Mouse (Mus musculus): ENCODE data around the gene Kcnj15. TPM values are rescaled to one million over a fixed set of nuclear protein-coding genes. Genes with fewer than 3 reads are reported as not detected.

Kcnj15 gene
- polyA plus RNA-seq, 1 experiment from 2014 or later, result 10.5 TPM

- H3K9ac ChIP-seq (ENCODE audit: low read length), result no peak overlapping the region
- H3K4me2 ChIP-seq (replicated peaks; ENCODE audit: low read depth), result no peak overlapping the region
- 71% methylated on average over 2 of the region's 2 CpGs for WGBS
- DNase-seq (ENCODE audit: low spot score) (no peak), ATAC-seq (ENCODE audit: low FRiP score, low TSS enrichment) (no peak)
- H3K27me3 ChIP-seq (ENCODE audit: control insufficient read depth, insufficient read depth, low read length), result no peaks in the 10 kb centered on the region
- H3K4me1 ChIP-seq (replicated peaks; ENCODE audit: control insufficient read depth, insufficient read depth), result no peaks in the 10 kb centered on the region
- TF ChIP-seq EP300 (optimal IDR thresholded peaks at IDR 0.05) (no peak), CTCF (IDR thresholded peaks at IDR 0.05; ENCODE audit: low read depth) (no peak)
- no peaks in the 10 kb centered on the region for H3K36me3 ChIP-seq (ENCODE audit: control insufficient read depth, insufficient read depth, low read length)
- no peak overlapping the region for H3K27ac ChIP-seq (replicated peaks)
- no peak overlapping the region for H3K4me3 ChIP-seq (ENCODE audit: low read depth, low read length)
- no peaks in the 10 kb centered on the region for H3K9me3 ChIP-seq (ENCODE audit: control insufficient read depth, low read length)
Observed at GRCm38 (mm10) chr16:95256648-95257047, 710 bp upstream of the Kcnj15 start.

- no peak for DNase-seq (ENCODE audit: low spot score)
- Histone ChIP-seq H3K27me3 (ENCODE audit: control insufficient read depth, insufficient read depth, low read length) (no peaks in the 10 kb centered on the region), H3K9ac (ENCODE audit: low read length) (peak overlapping the region; percentile 43), H3K36me3 (ENCODE audit: control insufficient read depth, insufficient read depth, low read length) (no peaks in the 10 kb centered on the region), H3K4me2 (replicated peaks; ENCODE audit: low read depth) (peak overlapping the region; percentile 45), H3K4me1 (replicated peaks; ENCODE audit: control insufficient read depth, insufficient read depth) (no peaks in the 10 kb centered on the region), H3K9me3 (ENCODE audit: control insufficient read depth, low read length) (no peaks in the 10 kb centered on the region), H3K27ac (replicated peaks) (peak overlapping the region; percentile 70), H3K4me3 (ENCODE audit: low read depth, low read length) (peak overlapping the region; percentile 31)
- 15% methylated on average over 4 of the region's 4 CpGs for WGBS
- no peak; the same call in 1 of the 2 replicates for ATAC-seq (ENCODE audit: low FRiP score, low TSS enrichment)
- TF ChIP-seq EP300 (optimal IDR thresholded peaks at IDR 0.05) (no peak), CTCF (IDR thresholded peaks at IDR 0.05; ENCODE audit: low read depth) (no peak)
Observed at GRCm38 (mm10) chr16:95258100-95258499, 742 bp downstream of the Kcnj15 start.

- DNase-seq (ENCODE audit: low spot score) (peak; percentile 56), ATAC-seq (ENCODE audit: low FRiP score, low TSS enrichment) (peak; percentile 63)
- Histone ChIP-seq H3K9me3 (ENCODE audit: control insufficient read depth, low read length) (no peaks in the 10 kb centered on the region), H3K4me2 (replicated peaks; ENCODE audit: low read depth) (peak overlapping the region; percentile 45), H3K4me3 (ENCODE audit: low read depth, low read length) (peak overlapping the region; percentile 31), H3K27me3 (ENCODE audit: control insufficient read depth, insufficient read depth, low read length) (no peaks in the 10 kb centered on the region), H3K4me1 (replicated peaks; ENCODE audit: control insufficient read depth, insufficient read depth) (no peaks in the 10 kb centered on the region), H3K27ac (replicated peaks) (peak overlapping the region; percentile 70; the same call in 1 of the 2 replicates), H3K9ac (ENCODE audit: low read length) (peak overlapping the region; percentile 53; the same call in 1 of the 2 replicates), H3K36me3 (ENCODE audit: control insufficient read depth, insufficient read depth, low read length) (no peaks in the 10 kb centered on the region)
- 51% methylated on average over 4 of the region's 4 CpGs for WGBS
- TF ChIP-seq CTCF (IDR thresholded peaks at IDR 0.05; ENCODE audit: low read depth), result no peak
- TF ChIP-seq EP300 (optimal IDR thresholded peaks at IDR 0.05), result no peak
Observed at GRCm38 (mm10) chr16:95259505-95259904, 2.1 kb downstream of the Kcnj15 start.

GRCm38 (mm10) chr16:95260693-95261092, 3.3 kb downstream of the Kcnj15 start:
- peak; percentile 53; the same call in 1 of the 2 replicates for ATAC-seq (ENCODE audit: low FRiP score, low TSS enrichment)

GRCm38 (mm10) chr16:95261807-95262206, 4.4 kb downstream of the Kcnj15 start:
- no peak overlapping the region for H3K27ac ChIP-seq (replicated peaks)
- ATAC-seq (ENCODE audit: low FRiP score, low TSS enrichment), result no peak
- no peaks in the 10 kb centered on the region for H3K27me3 ChIP-seq (ENCODE audit: control insufficient read depth, insufficient read depth, low read length)
- 69% methylated on average over 4 of the region's 4 CpGs for WGBS
- H3K36me3 ChIP-seq (ENCODE audit: control insufficient read depth, insufficient read depth, low read length), result no peaks in the 10 kb centered on the region
- H3K9me3 ChIP-seq (ENCODE audit: control insufficient read depth, low read length), result no peaks in the 10 kb centered on the region
- no peak overlapping the region for H3K4me3 ChIP-seq (ENCODE audit: low read depth, low read length)
- DNase-seq (ENCODE audit: low spot score), result no peak
- no peak overlapping the region for H3K4me2 ChIP-seq (replicated peaks; ENCODE audit: low read depth)
- H3K9ac ChIP-seq (ENCODE audit: low read length), result 0 out of 2 replicates have a peak overlapping the region, but pooled peaks have one; percentile 4
- H3K4me1 ChIP-seq (replicated peaks; ENCODE audit: control insufficient read depth, insufficient read depth), result no peaks in the 10 kb centered on the region
- no peak for TF ChIP-seq CTCF (IDR thresholded peaks at IDR 0.05; ENCODE audit: low read depth)
- no peak for TF ChIP-seq EP300 (optimal IDR thresholded peaks at IDR 0.05)

More at GRCm38 (mm10) chr16:95260693-95261092, 3.3 kb downstream of the Kcnj15 start:
- H3K36me3 ChIP-seq (ENCODE audit: control insufficient read depth, insufficient read depth, low read length), result no peaks in the 10 kb centered on the region
- no peaks in the 10 kb centered on the region for H3K4me1 ChIP-seq (replicated peaks; ENCODE audit: control insufficient read depth, insufficient read depth)
- H3K27ac ChIP-seq (replicated peaks), result peak overlapping the region; percentile 49; the same call in 1 of the 2 replicates
- no peak overlapping the region for H3K9ac ChIP-seq (ENCODE audit: low read length)
- H3K9me3 ChIP-seq (ENCODE audit: control insufficient read depth, low read length), result no peaks in the 10 kb centered on the region
- DNase-seq (ENCODE audit: low spot score), result peak; percentile 41
- peak overlapping the region; percentile 45; the same call in 1 of the 2 replicates for H3K4me2 ChIP-seq (replicated peaks; ENCODE audit: low read depth)
- TF ChIP-seq EP300 (optimal IDR thresholded peaks at IDR 0.05) (no peak), CTCF (IDR thresholded peaks at IDR 0.05; ENCODE audit: low read depth) (no peak)
- 40% methylated on average over 5 of the region's 5 CpGs for WGBS
- H3K27me3 ChIP-seq (ENCODE audit: control insufficient read depth, insufficient read depth, low read length), result no peaks in the 10 kb centered on the region
- H3K4me3 ChIP-seq (ENCODE audit: low read depth, low read length), result no peak overlapping the region

GRCm38 (mm10) chr16:95262706-95263363, 5.5 kb downstream of the Kcnj15 start:
- Histone ChIP-seq H3K4me2 (replicated peaks; ENCODE audit: low read depth) (no peak overlapping the region), H3K36me3 (ENCODE audit: control insufficient read depth, insufficient read depth, low read length) (no peaks in the 10 kb centered on the region), H3K9me3 (ENCODE audit: control insufficient read depth, low read length) (no peaks in the 10 kb centered on the region), H3K4me3 (ENCODE audit: low read depth, low read length) (no peak overlapping the region), H3K27me3 (ENCODE audit: control insufficient read depth, insufficient read depth, low read length) (no peaks in the 10 kb centered on the region), H3K4me1 (replicated peaks; ENCODE audit: control insufficient read depth, insufficient read depth) (no peaks in the 10 kb centered on the region), H3K27ac (replicated peaks) (no peak overlapping the region), H3K9ac (ENCODE audit: low read length) (no peak overlapping the region)
- no peak for TF ChIP-seq EP300 (optimal IDR thresholded peaks at IDR 0.05)
- TF ChIP-seq CTCF (IDR thresholded peaks at IDR 0.05; ENCODE audit: low read depth), result no peak
- ATAC-seq (ENCODE audit: low FRiP score, low TSS enrichment), result no peak
- WGBS, result 77% methylated on average over 15 of the region's 15 CpGs
- DNase-seq (ENCODE audit: low spot score), result no peak
